Mouse (Mus musculus) urinary bladder, postnatal 4 days (tissue): ENCODE results near the gene Bscl2.

ENCODE experiments used
- DNase-seq, 2 experiments: peaks; one replicate each; pipeline ENCODE4 v3.0.0; 2021 to 2022; ENCODE audit warnings: low spot score in 2 of 2

The Bscl2 gene

DNA sequence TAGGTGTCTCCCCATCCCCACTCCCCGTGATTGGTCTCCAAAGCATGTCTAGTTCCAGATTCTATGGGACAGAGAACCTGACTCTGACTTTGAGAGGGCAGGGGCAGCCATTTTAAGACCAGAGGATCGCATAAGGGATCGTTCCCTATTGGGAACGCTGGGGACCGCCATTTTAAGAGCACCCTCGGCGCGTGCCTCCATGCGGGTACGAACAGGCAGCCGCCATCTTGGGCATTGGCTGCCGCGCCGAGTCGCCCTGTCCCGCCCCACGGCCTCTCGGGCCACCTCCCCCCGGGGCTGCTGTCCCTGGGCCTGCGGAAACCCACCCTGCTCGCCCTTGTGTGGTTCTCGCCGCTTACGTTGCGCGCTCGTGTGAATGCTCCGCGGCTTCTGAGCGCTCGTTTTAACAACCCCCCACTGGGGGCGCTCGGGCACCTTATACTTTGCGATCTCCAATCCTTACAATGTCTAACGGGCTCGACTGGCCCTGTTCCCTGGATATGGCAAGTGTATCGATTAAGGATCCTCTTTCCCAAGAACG is at the start of gene Bscl2:
Gene Bscl2 (plus strand): TSS at position 217 of the 541 bp plus-strand sequence.
- peak; percentile 78 to 79 for DNase-seq

DNA sequence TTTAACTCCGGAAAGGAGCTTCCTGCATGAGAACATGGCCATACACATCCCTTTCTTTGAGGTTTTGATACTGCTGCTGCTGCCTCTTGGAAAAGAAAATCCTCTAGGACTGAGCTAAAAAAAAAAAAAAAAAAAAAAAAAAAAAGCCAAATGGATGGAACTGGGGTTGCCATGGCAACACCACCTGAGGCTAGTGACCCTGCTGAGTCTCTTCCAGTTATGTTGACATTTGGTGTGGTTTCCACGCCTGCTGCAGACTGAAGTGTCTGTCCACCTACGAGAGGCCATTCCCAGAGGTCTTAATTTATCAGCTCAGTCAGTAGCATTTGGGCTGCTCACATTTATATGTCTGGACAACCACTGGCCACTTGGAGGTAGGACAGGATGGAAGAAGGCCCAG is 48.7 kb upstream of the Bscl2 start:
- no peak for DNase-seq

DNA sequence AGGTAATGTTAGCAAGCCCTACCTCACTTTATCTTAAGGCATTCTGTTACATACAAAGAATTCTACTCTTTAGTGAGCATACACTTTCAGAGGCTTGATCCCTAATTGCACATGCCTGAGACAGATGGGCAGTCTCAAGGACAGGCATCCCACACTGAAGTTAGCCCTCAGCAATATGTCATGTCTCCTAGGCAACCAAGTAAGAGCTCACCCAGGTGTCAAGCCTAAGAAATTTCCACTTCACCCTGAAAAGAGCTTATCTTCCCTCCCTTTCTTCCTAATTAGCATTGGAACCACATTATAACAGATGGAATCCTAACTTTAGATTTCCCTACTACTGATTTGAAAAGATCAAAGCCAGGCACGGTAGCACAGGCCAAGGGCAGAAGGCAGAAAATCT is 48.1 kb upstream of the Bscl2 start:
- DNase-seq = no peak

- no peak for DNase-seq
Measured at GRCm38 (mm10) chr19:8790171-8790570, 47.1 kb upstream of the Bscl2 start.

GRCm38 (mm10) chr19:8798264-8798946 is 38.9 kb upstream of the Bscl2 start, which contains the start of gene Polr2g:
Gene Polr2g (minus strand): TSS chr19:8798577.
- peak; percentile 86 to 89 for DNase-seq

DNA sequence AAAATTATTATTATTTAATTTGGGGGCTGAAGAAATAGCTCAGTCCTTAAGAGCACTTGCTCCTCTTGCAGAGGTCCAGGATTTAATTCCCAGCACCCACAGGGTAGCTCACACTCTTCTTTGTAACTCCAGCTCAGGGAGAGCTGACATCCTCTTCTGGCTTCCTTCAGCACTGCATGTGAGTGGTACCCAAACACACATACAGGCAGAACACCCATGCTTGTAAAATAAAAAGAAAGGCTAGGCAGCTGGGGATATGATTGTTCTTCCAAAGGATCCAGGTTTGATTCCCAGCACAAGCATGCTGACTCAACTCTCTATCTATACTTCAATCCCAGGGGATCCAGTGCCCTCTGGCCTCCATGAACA is 38.3 kb upstream of the Bscl2 start:
- DNase-seq = no peak

- DNase-seq = peak; percentile 92 to 93
Measured at GRCm38 (mm10) chr19:8802130-8802821, 35.0 kb upstream of the Bscl2 start, which contains the start of gene Zbtb3. Gene Zbtb3 (plus strand): TSS chr19:8802555.

GRCm38 (mm10) chr19:8803204-8803780 is 34.0 kb upstream of the Bscl2 start:
- no peak for DNase-seq

DNA sequence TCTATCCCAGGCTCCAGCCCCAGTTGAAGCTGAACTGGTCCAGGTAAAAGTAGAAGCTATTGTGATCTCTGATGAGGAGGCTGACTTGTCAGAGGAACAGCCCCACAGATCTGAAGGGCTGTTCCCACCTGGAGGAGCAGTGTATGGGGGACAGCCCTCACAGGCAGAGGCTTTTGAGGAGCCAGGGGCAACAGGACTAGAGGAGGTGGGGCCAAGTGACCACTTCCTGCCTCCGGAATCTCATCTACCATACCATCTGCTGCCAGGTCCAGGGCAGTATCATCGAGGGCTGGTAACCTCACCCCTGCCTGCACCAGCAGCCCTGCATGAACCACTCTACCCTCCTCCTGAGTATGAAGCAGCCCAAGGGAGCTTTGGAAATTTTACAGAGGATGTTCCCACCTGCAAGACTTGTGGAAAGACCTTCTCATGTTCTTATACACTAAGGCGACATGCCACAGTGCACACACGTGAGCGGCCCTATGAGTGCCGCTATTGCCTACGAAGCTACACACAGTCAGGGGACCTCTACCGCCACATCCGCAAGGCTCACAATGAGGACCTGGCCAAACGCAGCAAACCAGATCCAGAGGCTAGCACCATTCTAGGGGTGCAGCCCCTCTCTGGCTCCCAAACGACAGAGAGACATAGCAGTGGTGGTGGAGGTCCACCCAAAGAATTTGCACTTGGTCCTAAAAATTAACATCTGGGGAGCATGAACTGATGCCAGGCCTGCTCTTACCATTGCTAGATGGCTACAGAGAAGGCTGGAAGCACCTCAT is 33.2 kb upstream of the Bscl2 start:
- no peak for DNase-seq

- DNase-seq = no peak
Measured at GRCm38 (mm10) chr19:8806810-8807209, 30.5 kb upstream of the Bscl2 start.

DNA sequence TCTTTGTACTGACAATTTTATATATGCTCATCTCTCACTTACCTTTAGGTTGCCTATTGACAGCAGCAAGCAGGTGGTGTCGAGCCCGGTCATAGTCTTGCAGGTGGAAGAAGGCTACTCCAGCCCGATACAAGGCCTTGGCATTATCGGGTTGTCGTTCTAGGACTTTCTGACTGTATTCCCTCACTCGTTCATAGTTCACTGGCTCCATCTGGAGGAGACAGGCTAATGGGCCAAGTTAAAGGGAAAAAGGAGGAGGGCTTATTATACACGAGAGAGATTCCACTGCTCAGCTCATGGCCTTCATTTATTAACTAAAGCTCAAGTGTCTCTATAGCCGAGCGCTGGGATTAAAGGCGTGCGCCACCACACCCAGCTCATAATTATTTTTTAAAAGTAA is 21.5 kb upstream of the Bscl2 start:
- DNase-seq = no peak

GRCm38 (mm10) chr19:8817001-8817400 is 20.3 kb upstream of the Bscl2 start:
- DNase-seq = no peak

DNA sequence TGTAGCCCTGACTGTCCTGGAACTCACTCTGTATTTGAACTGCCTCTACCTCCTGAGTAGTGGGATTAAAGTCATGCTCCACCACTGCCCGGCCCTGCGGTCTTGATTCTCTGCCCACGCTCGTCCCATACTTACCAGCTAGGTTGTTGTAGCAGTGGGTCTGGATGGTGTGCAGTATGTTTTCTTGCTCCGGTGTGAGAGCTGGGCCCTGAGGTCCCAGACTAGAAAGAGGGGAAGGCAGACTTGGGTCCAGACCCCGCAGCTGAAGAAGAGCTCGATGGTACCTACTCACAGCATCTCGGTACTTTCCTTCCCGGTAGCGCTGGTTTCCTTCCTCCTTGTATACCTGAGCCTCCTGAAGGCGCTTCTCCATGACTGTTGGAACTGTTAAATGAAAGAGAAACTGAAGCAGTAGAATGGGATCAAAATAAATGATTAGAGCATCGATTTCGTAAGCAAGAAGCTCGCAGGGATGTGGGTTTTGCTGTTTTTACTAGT is 18.9 kb upstream of the Bscl2 start:
- DNase-seq = no peak

- peak; percentile 95 to 96 for DNase-seq
Measured at GRCm38 (mm10) chr19:8818801-8819595, 18.3 kb upstream of the Bscl2 start, which contains the start of gene Ttc9c. Gene Ttc9c (minus strand): TSS chr19:8819333.

GRCm38 (mm10) chr19:8819596-8820423 is 17.5 kb upstream of the Bscl2 start, which contains the start of gene Hnrnpul2:
Gene Hnrnpul2 (plus strand): TSS chr19:8820010.
- DNase-seq = peak; percentile 98

DNA sequence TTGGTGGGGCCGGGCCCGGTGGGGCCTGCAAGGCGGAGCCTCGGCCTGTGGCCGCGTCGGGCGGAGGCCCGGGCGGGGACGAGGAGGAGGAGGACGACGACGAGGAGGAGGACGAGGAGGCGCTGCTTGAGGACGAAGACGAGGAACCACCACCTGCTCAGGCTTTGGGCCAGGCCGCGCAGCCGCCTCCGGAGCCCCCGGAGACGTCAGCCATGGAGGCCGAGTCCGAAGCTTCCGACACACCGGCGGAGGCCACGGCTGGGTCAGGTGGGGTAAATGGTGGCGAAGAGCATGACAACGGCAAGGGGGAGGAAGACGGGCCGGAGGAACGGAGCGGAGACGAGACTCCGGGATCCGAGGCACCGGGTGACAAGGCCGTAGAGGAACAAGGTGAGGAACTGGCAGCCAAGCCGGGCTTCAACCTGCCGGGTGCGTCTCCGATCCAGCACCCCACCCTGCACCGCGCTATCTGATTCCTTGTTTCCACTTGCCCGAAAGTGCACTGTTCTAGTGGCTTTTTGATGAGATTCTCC is 16.8 kb upstream of the Bscl2 start:
- DNase-seq = no peak

DNA sequence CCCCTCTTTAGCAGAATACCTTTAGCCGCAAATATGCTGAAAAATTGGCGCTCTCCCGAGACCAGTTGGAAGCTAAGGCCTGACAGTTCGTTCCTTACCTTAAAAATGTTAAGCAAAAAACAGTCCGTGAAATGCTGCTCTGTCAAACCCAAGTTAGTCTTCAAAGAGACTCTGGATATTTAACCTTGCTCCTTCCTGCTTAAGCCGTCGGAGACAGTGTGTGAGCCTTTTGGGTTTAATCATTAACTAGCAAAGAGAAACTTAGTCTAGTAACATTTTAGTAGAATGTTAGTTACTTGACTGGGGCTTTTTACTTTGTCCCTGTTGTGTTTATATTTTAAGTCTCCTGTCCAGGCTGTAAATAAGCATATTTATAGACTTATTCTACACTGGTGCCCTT is 16.1 kb upstream of the Bscl2 start:
- DNase-seq = no peak

DNA sequence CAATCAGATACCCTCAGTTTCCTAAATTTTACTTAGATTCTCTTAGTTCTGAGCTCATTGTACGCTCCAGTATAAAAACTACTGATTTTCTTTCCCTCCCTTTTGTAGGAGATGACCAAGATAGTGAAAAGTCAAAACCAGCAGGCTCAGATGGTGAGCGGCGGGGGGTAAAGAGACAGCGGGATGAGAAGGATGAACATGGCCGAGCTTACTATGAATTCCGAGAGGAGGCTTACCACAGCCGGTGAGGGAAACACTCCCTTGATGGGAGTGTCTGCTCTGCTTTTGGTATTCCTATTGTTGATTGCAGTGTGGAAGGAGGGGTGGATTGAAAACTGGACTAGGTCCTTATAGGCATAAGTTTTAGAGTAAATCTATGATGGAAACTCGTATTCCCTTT is 14.6 kb upstream of the Bscl2 start:
- DNase-seq = no peak

DNA sequence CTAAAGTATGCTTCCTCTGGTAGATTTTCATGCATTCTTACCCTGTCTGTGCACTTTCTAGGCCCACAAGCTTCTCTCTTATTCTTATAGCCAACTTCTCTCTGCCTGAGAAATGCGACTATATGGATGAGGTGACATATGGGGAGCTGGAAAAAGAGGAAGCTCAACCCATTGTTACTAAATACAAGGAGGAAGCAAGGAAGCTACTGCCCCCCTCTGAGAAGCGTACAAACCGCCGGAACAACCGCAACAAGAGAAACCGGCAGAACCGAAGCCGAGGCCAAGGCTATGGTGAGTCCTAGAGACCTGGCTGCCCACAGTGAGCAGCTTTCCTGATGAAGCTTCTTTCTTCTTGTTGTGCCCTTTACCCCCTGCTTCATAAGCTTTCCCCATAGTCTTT is 7.6 kb upstream of the Bscl2 start, which contains the start of gene AC129217.1:
Gene AC129217.1 (plus strand): TSS at position 114 of the 400 bp plus-strand sequence.
- no peak for DNase-seq
